Mouse (Mus musculus): ENCODE results near the gene Plekhg1.
A peak's percentile ranks its signal among the peaks of the same experiment; 100 is the strongest.

DNA sequence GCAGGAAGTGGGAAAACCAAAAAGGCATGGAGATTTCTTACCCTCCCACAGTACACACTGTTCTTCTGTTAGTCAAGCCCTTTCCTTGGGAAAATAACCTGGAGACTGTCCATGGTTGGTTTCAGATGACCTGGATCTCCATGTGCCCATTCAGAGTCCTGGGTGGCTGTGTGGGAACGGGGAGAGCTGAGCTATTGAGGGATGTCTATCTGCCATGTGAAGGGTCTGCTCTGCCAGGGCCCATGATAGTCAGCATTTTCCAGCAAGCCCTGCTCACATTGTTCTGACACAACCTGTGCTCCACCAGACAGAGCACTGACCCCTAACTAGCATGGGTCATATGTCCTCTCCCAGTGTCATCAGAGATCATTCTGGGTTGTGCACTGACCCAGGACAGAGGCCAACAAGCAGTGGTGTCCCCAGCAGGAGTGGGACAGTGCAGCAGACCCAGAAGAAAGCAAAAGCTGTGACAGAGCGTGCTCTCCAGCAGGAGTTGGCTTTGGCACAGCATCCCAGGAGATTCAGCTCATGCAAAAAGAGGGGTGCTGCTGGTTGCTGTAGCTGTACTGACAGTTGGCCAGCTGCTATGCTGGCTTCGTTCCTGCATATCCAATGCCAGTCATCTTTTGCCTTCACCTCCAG, 24.7 kb upstream of the Plekhg1 start:
- TF ChIP-seq EP300 (IDR thresholded peaks at IDR 0.05; ENCODE audit: insufficient read depth, low read depth, low read length) (no peak), CTCF (IDR thresholded peaks at IDR 0.05) (0 out of 2 replicates have a peak, but pooled peaks have one; percentile 5)
